In the genomic region with DNA sequence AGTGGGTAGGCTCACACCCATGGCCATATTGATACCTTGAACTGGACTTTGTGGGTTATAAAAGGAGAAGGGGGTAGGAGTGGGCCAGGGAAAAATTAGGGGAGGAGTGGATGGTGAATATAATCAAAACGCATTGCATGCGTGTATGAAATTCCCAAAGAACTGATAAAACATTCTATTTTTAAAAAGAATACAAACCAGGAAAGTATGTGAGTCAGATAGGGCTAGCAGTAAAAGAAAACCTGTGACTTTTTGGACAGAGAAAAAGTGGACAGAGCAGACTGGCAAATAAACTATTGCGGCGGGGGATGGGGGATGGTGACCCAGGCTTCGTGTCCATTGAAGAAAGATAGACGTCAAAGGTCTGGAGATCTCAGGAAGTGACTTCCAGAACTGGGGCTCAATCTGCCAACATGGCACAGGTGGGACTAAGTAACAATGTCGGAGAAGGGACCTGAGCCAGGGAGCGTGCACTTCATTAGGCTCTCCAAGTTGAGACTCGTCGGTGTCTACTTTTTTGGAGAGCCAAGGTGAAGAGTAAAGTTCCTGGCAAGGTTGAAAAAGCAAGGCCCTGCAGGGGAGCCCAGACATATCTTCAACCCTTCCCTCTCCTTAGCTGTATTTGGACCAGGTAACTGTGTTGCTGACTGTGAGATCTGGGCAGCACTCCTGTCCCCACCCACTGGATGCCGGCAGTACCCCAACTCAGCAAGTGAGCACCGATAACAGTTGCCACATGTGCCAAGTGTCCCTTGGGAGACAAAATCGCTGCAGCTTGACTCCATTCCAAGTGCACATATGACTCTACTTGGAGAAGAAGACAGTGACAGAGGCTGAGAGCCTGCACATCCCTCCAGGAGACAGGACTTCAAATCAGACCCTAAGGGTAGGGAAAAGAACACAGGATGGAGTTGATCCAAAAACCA, we compare ENCODE assay signal across 10 mouse cellular contexts.
"Had no signal": no experiment of that assay in that cellular context is flagged by ENCODE, and none has a peak within 500 bp of the region (broad histone marks: within the 10 kb centered on the region; RNA-seq: fewer than 3 reads in every experiment).

No protein-coding gene starts in this region.

- H3K27ac ChIP-seq: limb, embryonic 13.5 days; liver, embryonic 14.5 days; midbrain, embryonic 12.5 days; stomach, embryonic 15.5 days had no signal

- H3K4me2 ChIP-seq: limb, embryonic 13.5 days; midbrain, embryonic 12.5 days; stomach, embryonic 15.5 days had no signal

- H3K36me3 ChIP-seq: limb, embryonic 13.5 days; midbrain, embryonic 12.5 days; stomach, embryonic 15.5 days had no signal

- H3K27me3 ChIP-seq: limb, embryonic 13.5 days; midbrain, embryonic 12.5 days; stomach, embryonic 15.5 days had no signal

- H3K9ac ChIP-seq: limb, embryonic 13.5 days; liver, embryonic 14.5 days; midbrain, embryonic 12.5 days; stomach, embryonic 15.5 days had no signal

- DNase-seq: kidney, postnatal 14 days; left cerebral cortex, postnatal 4 days; lung, adult 18-20 months; right cerebral cortex, postnatal 14 days; thymus, adult 2 months; thymus, postnatal 25 days had no signal

- H3K9me3 ChIP-seq: limb, embryonic 13.5 days; midbrain, embryonic 12.5 days; stomach, embryonic 15.5 days had no signal

- H3K4me3 ChIP-seq: limb, embryonic 13.5 days; midbrain, embryonic 12.5 days; stomach, embryonic 15.5 days had no signal
